Mouse (Mus musculus) liver, embryonic 13.5 days (tissue): ENCODE data around the gene Fbxo17. TPM values are rescaled to one million over a fixed set of nuclear protein-coding genes. Genes with fewer than 3 reads are reported as not detected.

ENCODE experiments used
- ATAC-seq: fragments of 200-750 bp; cut with Nextera tagmentation; 2 replicates; pipeline ENCODE4 v1.8.0; 2017; ENCODE audit warnings: low read depth, mild to moderate bottlenecking, moderate number of reproducible peaks, moderate library complexity
- DNase-seq: peaks from one replicate; pipeline ENCODE4 v3.0.0; 2022
- H3K27ac ChIP-seq: fragments of 300-500 bp; sonication (generic); 2 replicates; pipeline ENCODE4 v1.5.1; 2015; ENCODE audit warnings: moderate library complexity, mild to moderate bottlenecking, inconsistent platforms
- H3K27me3 ChIP-seq: fragments of 300-500 bp; sonication (generic); 2 replicates; pipeline ENCODE4 v1.6.1; 2015; ENCODE audit warnings: mild to moderate bottlenecking, inconsistent platforms
- H3K36me3 ChIP-seq: fragments of 300-500 bp; sonication (generic); 2 replicates; pipeline ENCODE4 v1.6.1; 2015; ENCODE audit warnings: mild to moderate bottlenecking, inconsistent platforms
- H3K4me1 ChIP-seq: fragments of 300-500 bp; sonication (generic); replicated peaks from 2 replicates; pipeline ENCODE4 v1.6.1; 2015; ENCODE audit warnings: inconsistent platforms
- H3K4me2 ChIP-seq: fragments of 300-500 bp; sonication (generic); 2 replicates; pipeline ENCODE4 v1.6.1; 2015; ENCODE audit warnings: inconsistent platforms, mild to moderate bottlenecking, moderate library complexity
- H3K4me3 ChIP-seq: fragments of 300-500 bp; sonication (generic); replicated peaks from 2 replicates; pipeline ENCODE4 v1.5.1; 2015; ENCODE audit warnings: mild to moderate bottlenecking, inconsistent platforms
- H3K9ac ChIP-seq: fragments of 300-500 bp; sonication (generic); 2 replicates; pipeline ENCODE4 v1.6.1; 2015; ENCODE audit warnings: mild to moderate bottlenecking, inconsistent platforms
- H3K9me3 ChIP-seq: fragments of 300-500 bp; sonication (generic); replicated peaks from 2 replicates; pipeline ENCODE4 v1.6.1; 2016; ENCODE audit warnings: inconsistent platforms
- WGBS: fragments of 180-500 bp; shearing (Covaris S2); methylation state at CpG from one replicate; pipeline ENCODE4 v1.1.7; 2015; ENCODE audit not compliant: insufficient replicate concordance; 5-methylcytosine and 5-hydroxymethylcytosine counted together
- polyA plus RNA-seq: library from polyadenylated mRNA; unstranded; fragments of >200 nt; fragmentation: Nextera tagmentation; extraction: Ambion mirVana; gene quantifications from 2 replicates; pipeline ENCODE4 v1.2.1, GENCODE M21; 2015

Fbxo17 gene
- polyA plus RNA-seq, 1 experiment from 2014 or later, result 1.8 TPM

- peak overlapping the region; percentile 89 for H3K4me2 ChIP-seq
- under 1% methylated on average over 13 of the region's 13 CpGs for WGBS
- H3K4me3 ChIP-seq, result peak overlapping the region; percentile 87
- H3K9ac ChIP-seq, result peak overlapping the region; percentile 90
- peak overlapping the region; percentile 80 for H3K27ac ChIP-seq
- ATAC-seq (peak; percentile 6), DNase-seq (no peak)
- no peaks in the 10 kb centered on the region for H3K27me3 ChIP-seq
- H3K9me3 ChIP-seq, result no peaks in the 10 kb centered on the region
- H3K36me3 ChIP-seq, result peaks cover 50% of the 10 kb centered on the region
- H3K4me1 ChIP-seq, result peaks cover 27% of the 10 kb centered on the region
These were observed 24.7 kb downstream of the Fbxo17 start for GRCm38 (mm10) chr7:28741368-28741708.

GRCm38 (mm10) chr7:28741709-28742438 is 25.3 kb downstream of the Fbxo17 start, which contains the start of the genes Mrps12 and Sars2:
Mrps12 (minus strand) TSS chr7:28741820.
Sars2 (plus strand) TSS chr7:28741992.
- DNase-seq (peak; percentile 93), ATAC-seq (peak; percentile 94)
- Histone ChIP-seq H3K4me1 (peaks cover 27% of the 10 kb centered on the region), H3K9me3 (no peaks in the 10 kb centered on the region), H3K4me3 (peak within 1 kb of the TSS; percentile 87), H3K4me2 (peak within 1 kb of the TSS; percentile 89), H3K27me3 (no peaks in the 10 kb centered on the region), H3K9ac (peak within 1 kb of the TSS; percentile 90), H3K27ac (peak within 1 kb of the TSS; percentile 80), H3K36me3 (peaks cover 55% of the 10 kb centered on the region)
- under 1% methylated on average over 39 of the region's 39 CpGs for WGBS

- WGBS, result 85% methylated on average over 7 of the region's 7 CpGs
- H3K4me1 ChIP-seq, result no peaks in the 10 kb centered on the region; the same call in 1 of the 2 replicates
- no peaks in the 10 kb centered on the region for H3K27me3 ChIP-seq
- no peak overlapping the region for H3K4me2 ChIP-seq
- DNase-seq (no peak), ATAC-seq (no peak)
- peaks cover 62% of the 10 kb centered on the region for H3K36me3 ChIP-seq
- H3K9me3 ChIP-seq, result no peaks in the 10 kb centered on the region
- H3K27ac ChIP-seq, result no peak overlapping the region
- H3K4me3 ChIP-seq, result no peak overlapping the region
- H3K9ac ChIP-seq, result no peak overlapping the region
These were observed 33.3 kb downstream of the Fbxo17 start for GRCm38 (mm10) chr7:28749935-28750334.

- WGBS, result 10% methylated on average over 17 of the region's 17 CpGs
- Histone ChIP-seq H3K9ac (no peak within 1 kb of the TSS), H3K27me3 (peaks cover 25% of the 10 kb centered on the region), H3K4me3 (no peak within 1 kb of the TSS), H3K9me3 (no peaks in the 10 kb centered on the region), H3K27ac (no peak within 1 kb of the TSS), H3K36me3 (peaks cover 48% of the 10 kb centered on the region), H3K4me2 (no peak within 1 kb of the TSS), H3K4me1 (peaks cover 6% of the 10 kb centered on the region)
- DNase-seq (no peak), ATAC-seq (no peak)
These were observed 39.5 kb downstream of the Fbxo17 start, which contains the start of gene Ccer2 for GRCm38 (mm10) chr7:28756079-28756478. Ccer2 (plus strand) TSS chr7:28756174.

- Histone ChIP-seq H3K27me3 (peaks cover 25% of the 10 kb centered on the region), H3K4me2 (no peak overlapping the region), H3K36me3 (peaks cover 54% of the 10 kb centered on the region), H3K9ac (no peak overlapping the region), H3K4me3 (no peak overlapping the region), H3K9me3 (no peaks in the 10 kb centered on the region), H3K27ac (no peak overlapping the region), H3K4me1 (peaks cover 6% of the 10 kb centered on the region)
- DNase-seq, result no peak
- WGBS, result 81% methylated on average over 13 of the region's 13 CpGs
- ATAC-seq, result no peak
These were observed 42.0 kb downstream of the Fbxo17 start for GRCm38 (mm10) chr7:28758623-28759022.

- Histone ChIP-seq H3K36me3 (peaks cover 49% of the 10 kb centered on the region), H3K9ac (no peak overlapping the region), H3K27me3 (peaks cover 8% of the 10 kb centered on the region), H3K27ac (no peak overlapping the region), H3K9me3 (no peaks in the 10 kb centered on the region), H3K4me3 (no peak overlapping the region), H3K4me1 (peaks cover 15% of the 10 kb centered on the region), H3K4me2 (no peak overlapping the region)
- ATAC-seq (no peak), DNase-seq (no peak)
- WGBS, result 85% methylated on average over 9 of the region's 9 CpGs
These were observed 45.3 kb downstream of the Fbxo17 start for GRCm38 (mm10) chr7:28761907-28762306.

GRCm38 (mm10) chr7:28765211-28765610 is 48.6 kb downstream of the Fbxo17 start:
- no peaks in the 10 kb centered on the region for H3K9me3 ChIP-seq
- peak overlapping the region; percentile 78 for H3K4me3 ChIP-seq
- 49% methylated on average over 6 of the region's 6 CpGs for WGBS
- H3K27me3 ChIP-seq, result no peaks in the 10 kb centered on the region
- peak overlapping the region; percentile 74 for H3K4me2 ChIP-seq
- H3K4me1 ChIP-seq, result peaks cover 48% of the 10 kb centered on the region
- peak overlapping the region; percentile 80 for H3K9ac ChIP-seq
- H3K36me3 ChIP-seq, result peaks cover 31% of the 10 kb centered on the region
- ATAC-seq (no peak), DNase-seq (no peak)
- H3K27ac ChIP-seq, result no peak overlapping the region

- no peaks in the 10 kb centered on the region for H3K27me3 ChIP-seq
- H3K4me1 ChIP-seq, result peaks cover 59% of the 10 kb centered on the region
- ATAC-seq, result peak; percentile 95
- H3K27ac ChIP-seq, result 0 out of 2 replicates have a peak within 1 kb of the TSS, but pooled peaks have one; percentile 13
- peak; percentile 98 for DNase-seq
- H3K4me3 ChIP-seq, result peak within 1 kb of the TSS; percentile 78
- H3K36me3 ChIP-seq, result peaks cover 20% of the 10 kb centered on the region
- peak within 1 kb of the TSS; percentile 80 for H3K9ac ChIP-seq
- no peaks in the 10 kb centered on the region for H3K9me3 ChIP-seq
- H3K4me2 ChIP-seq, result peak within 1 kb of the TSS; percentile 74
- under 1% methylated on average over 45 of the region's 45 CpGs for WGBS
These were observed 49.7 kb downstream of the Fbxo17 start, which contains the start of gene Sirt2 for GRCm38 (mm10) chr7:28766173-28766879. Sirt2 (plus strand) TSS chr7:28766735.

- Histone ChIP-seq H3K9ac (peak overlapping the region; percentile 75), H3K9me3 (no peaks in the 10 kb centered on the region), H3K36me3 (peaks cover 14% of the 10 kb centered on the region), H3K4me3 (peak overlapping the region; percentile 78), H3K27ac (no peak overlapping the region), H3K4me2 (peak overlapping the region; percentile 74), H3K4me1 (peaks cover 60% of the 10 kb centered on the region), H3K27me3 (no peaks in the 10 kb centered on the region)
- ATAC-seq, result no peak
- DNase-seq, result no peak
- WGBS, result 7% methylated on average over 14 of the region's 14 CpGs
These were observed 50.3 kb downstream of the Fbxo17 start for GRCm38 (mm10) chr7:28766910-28767309.

GRCm38 (mm10) chr7:28767462-28767965 is 50.9 kb downstream of the Fbxo17 start, which contains the start of gene Nfkbib:
Nfkbib (minus strand) TSS chr7:28767512.
- no peak within 1 kb of the TSS for H3K27ac ChIP-seq

GRCm38 (mm10) chr7:28769414-28769958 is 52.9 kb downstream of the Fbxo17 start:
- H3K27ac ChIP-seq, result peak overlapping the region; percentile 44
- no peaks in the 10 kb centered on the region for H3K36me3 ChIP-seq
- DNase-seq, result no peak
- H3K4me1 ChIP-seq, result peaks cover 60% of the 10 kb centered on the region
- no peak overlapping the region for H3K4me2 ChIP-seq
- H3K4me3 ChIP-seq, result no peak overlapping the region
- H3K9me3 ChIP-seq, result no peaks in the 10 kb centered on the region
- WGBS, result 46% methylated on average over 9 of the region's 9 CpGs
- 0 out of 2 replicates have a peak overlapping the region, but pooled peaks have one; percentile 26 for H3K9ac ChIP-seq
- no peak for ATAC-seq
- H3K27me3 ChIP-seq, result no peaks in the 10 kb centered on the region

More at GRCm38 (mm10) chr7:28767462-28767965, 50.9 kb downstream of the Fbxo17 start, which contains the start of gene Nfkbib:
- H3K9ac ChIP-seq, result peak within 1 kb of the TSS; percentile 80
- peak within 1 kb of the TSS; percentile 78 for H3K4me3 ChIP-seq
- H3K4me1 ChIP-seq, result peaks cover 60% of the 10 kb centered on the region
- DNase-seq (no peak), ATAC-seq (no peak)
- H3K36me3 ChIP-seq, result peaks cover 8% of the 10 kb centered on the region
- H3K27me3 ChIP-seq, result no peaks in the 10 kb centered on the region
- peak within 1 kb of the TSS; percentile 74 for H3K4me2 ChIP-seq
- 72% methylated on average over 7 of the region's 7 CpGs for WGBS
- no peaks in the 10 kb centered on the region for H3K9me3 ChIP-seq
